Mouse (Mus musculus) CH12.LX (cell line): Measurements from ENCODE around the gene E2f2. TPM values are rescaled to one million over a fixed set of nuclear protein-coding genes. Genes with fewer than 3 reads are reported as not detected.

Source experiments
- DNase-seq: peaks from one replicate; pipeline ENCODE4 v3.0.0-alpha.2; 2013; ENCODE audit errors: extremely low read depth
- H3K27ac ChIP-seq: 2 replicates; pipeline ENCODE4 v1.5.1; 2012; ENCODE audit warnings: low read depth, mild to moderate bottlenecking, control low read depth, moderate library complexity; ENCODE audit not compliant: insufficient read depth
- H3K27me3 ChIP-seq: replicated peaks from 2 replicates; pipeline ENCODE3; 2012; ENCODE audit warnings: inconsistent platforms
- H3K36me3 ChIP-seq, 2 experiments: replicated peaks in 1 of 2; 2 replicates each; pipeline versions ENCODE3 to v1.6.1; 2012; ENCODE audit warnings: inconsistent platforms in 1 of 2, low read length in 1 of 2, mild to moderate bottlenecking in 1 of 2, mixed read lengths in 1 of 2, moderate library complexity in 1 of 2; ENCODE audit not compliant: control insufficient read depth in 1 of 2, insufficient read depth in 1 of 2
- H3K4me1 ChIP-seq, 2 experiments: 2 replicates each; pipeline ENCODE4 v1.6.1; 2012; ENCODE audit warnings: inconsistent platforms in 1 of 2, moderate library complexity in 1 of 2; ENCODE audit not compliant: insufficient read depth in 2 of 2, control insufficient read depth in 1 of 2
- H3K4me2 ChIP-seq: 2 replicates; pipeline ENCODE4 v1.6.1; 2012; ENCODE audit warnings: low read depth, mild to moderate bottlenecking, control low read depth; ENCODE audit not compliant: poor library complexity, insufficient read depth, severe bottlenecking
- H3K4me3 ChIP-seq, 3 experiments: fragments of 150-350 bp in 1 of 3; sonication (generic) in 1 of 3; replicated peaks in 1 of 3; 2 replicates each; pipeline versions ENCODE3 to v1.5.1; 2011 to 2012; ENCODE audit warnings: low read depth in 2 of 3, low read length in 2 of 3, mild to moderate bottlenecking in 2 of 3, moderate library complexity in 2 of 3, control low read depth in 1 of 3, improper control_type of control experiment in 1 of 3, inconsistent platforms in 1 of 3, mixed read lengths in 1 of 3; ENCODE audit not compliant: poor library complexity in 1 of 3
- H3K79me2 ChIP-seq: replicated peaks from 2 replicates; pipeline ENCODE4 v1.6.1; 2012; ENCODE audit warnings: mild to moderate bottlenecking, moderate library complexity; ENCODE audit not compliant: control insufficient read depth, poor library complexity, insufficient read depth, severe bottlenecking; ENCODE audit errors: extremely low read depth
- H3K9ac ChIP-seq: 2 replicates; pipeline ENCODE4 v1.6.1; 2012; ENCODE audit warnings: low read depth, mild to moderate bottlenecking, control low read depth, moderate library complexity; ENCODE audit not compliant: insufficient read depth
- H3K9me3 ChIP-seq: replicated peaks from 2 replicates; pipeline ENCODE3; 2012; ENCODE audit warnings: low read length, inconsistent platforms, mixed read lengths
- CHD2 ChIP-seq: IDR thresholded peaks from 2 replicates; pipeline ENCODE4 v1.6.1; 2011; ENCODE audit warnings: low read length, improper control_type of control experiment
- ETS1 ChIP-seq: conservative IDR thresholded peaks from 2 replicates; pipeline ENCODE4 v1.6.1; 2012; ENCODE audit warnings: low read depth, mild to moderate bottlenecking, inconsistent platforms, low read length, improper control_type of control experiment, moderate library complexity
- GABPA ChIP-seq: IDR thresholded peaks from 2 replicates; pipeline ENCODE4 v1.6.1; 2012; ENCODE audit warnings: low read depth, low read length, improper control_type of control experiment, inconsistent platforms; ENCODE audit not compliant: insufficient replicate concordance
- IRF4 ChIP-seq: IDR thresholded peaks from 2 replicates; pipeline ENCODE4 v1.6.1; 2014; ENCODE audit warnings: low read depth, mild to moderate bottlenecking, inconsistent platforms, low read length, improper control_type of control experiment
- MAFK ChIP-seq: IDR thresholded peaks from 2 replicates; pipeline ENCODE4 v1.6.1; 2011; ENCODE audit warnings: low read length, improper control_type of control experiment; ENCODE audit not compliant: insufficient replicate concordance
- MAZ ChIP-seq: IDR thresholded peaks from 2 replicates; pipeline ENCODE4 v1.6.1; 2012; ENCODE audit warnings: low read depth, mild to moderate bottlenecking, inconsistent platforms, low read length, improper control_type of control experiment, moderate library complexity
- MEF2A ChIP-seq: IDR thresholded peaks from 2 replicates; pipeline ENCODE4 v1.6.1; 2014; ENCODE audit warnings: low read depth, mild to moderate bottlenecking, inconsistent platforms, low read length, improper control_type of control experiment, borderline replicate concordance
- MXI1 ChIP-seq: IDR thresholded peaks from 2 replicates; pipeline ENCODE4 v1.6.1; 2011; ENCODE audit warnings: mild to moderate bottlenecking, low read depth, low read length, improper control_type of control experiment
- PAX5 ChIP-seq: IDR thresholded peaks from 2 replicates; pipeline ENCODE4 v1.6.1; 2012; ENCODE audit warnings: low read length, inconsistent platforms, mixed read lengths
- POLR2AphosphoS2 ChIP-seq: IDR thresholded peaks from 2 replicates; pipeline ENCODE4 v1.6.1; 2011; ENCODE audit warnings: low read depth, low read length, improper control_type of control experiment
- RAD21 ChIP-seq: IDR thresholded peaks from 2 replicates; pipeline ENCODE4 v1.6.1; 2011; ENCODE audit warnings: low read depth, mild to moderate bottlenecking, low read length, improper control_type of control experiment, moderate library complexity
- SMC3 ChIP-seq: IDR thresholded peaks from 2 replicates; pipeline ENCODE4 v1.6.1; 2011; ENCODE audit warnings: low read depth, low read length, improper control_type of control experiment
- TBP ChIP-seq: conservative IDR thresholded peaks from 2 replicates; pipeline ENCODE4 v1.6.1; 2011; ENCODE audit warnings: low read depth, low read length, improper control_type of control experiment
- USF1 ChIP-seq: IDR thresholded peaks from 2 replicates; pipeline ENCODE4 v1.6.1; 2014; ENCODE audit warnings: low read depth, mild to moderate bottlenecking, inconsistent platforms, low read length, improper control_type of control experiment
- ZMIZ1 ChIP-seq: IDR thresholded peaks from 2 replicates; pipeline ENCODE4 v1.6.1; 2012; ENCODE audit warnings: low read depth, mild to moderate bottlenecking, inconsistent platforms, low read length, improper control_type of control experiment
- ZNF384 ChIP-seq: IDR thresholded peaks from 2 replicates; pipeline ENCODE4 v1.6.1; 2012; ENCODE audit warnings: low read depth, low read length, improper control_type of control experiment, inconsistent platforms
- dilution Hi-C: fragments of 300-500 bp; cut with MboI; formaldehyde crosslinking; loops from 2 replicates; pipeline ENCODE4 v1.14.3; 2020; ENCODE audit warnings: low sequenced_read_pairs; ENCODE audit not compliant: extremely low pct_unique_long_range_greater_than_20kb, extremely low pct_ligation_motif_present
- in situ Hi-C: fragments of 300-500 bp; cut with MboI; formaldehyde crosslinking; loops from 3 replicates; pipeline ENCODE4 v1.14.3; 2019; ENCODE audit warnings: low sequenced_read_pairs, low pct_ligation_motif_present, low pct_unique_long_range_greater_than_20kb, mixed read lengths
- polyA plus RNA-seq: library from polyadenylated mRNA; unstranded; fragments of >175 nt; gene quantifications from 2 replicates; pipeline ENCODE4 v1.2.1, GENCODE M21; 2012; ENCODE audit warnings: low read depth; ENCODE audit not compliant: insufficient read length
- total RNA-seq, 2 experiments: library from RNA; depleted of rRNA; stranded (reverse); fragments of 300-350 nt in 1 of 2; fragments of >200 nt in 1 of 2; gene quantifications; 2 replicates each; pipeline ENCODE4 v1.2.3; 2012 to 2014

E2f2 gene
- total and polyA plus RNA-seq, 3 experiments, result 3.9 to 7.2 (median 4.4) TPM

GRCm38 (mm10) chr4:136124581-136124980, 47.6 kb upstream of the E2f2 start:
- Histone ChIP-seq H3K36me3 (no peaks in the 10 kb centered on the region), H3K4me3 (peak overlapping the region in 1 of 3 experiments; percentile 56), H3K4me1 (peaks cover 48 to 84% of the 10 kb centered on the region in 2 experiments), H3K27ac (peak overlapping the region; percentile 81; the same call in 1 of the 2 replicates), H3K9me3 (peaks cover 3% of the 10 kb centered on the region), H3K9ac (no peak overlapping the region), H3K4me2 (no peak overlapping the region), H3K27me3 (peaks cover 2% of the 10 kb centered on the region), H3K79me2 (no peaks in the 10 kb centered on the region)
- no peak for DNase-seq
- dilution Hi-C loops, result no loop called here
- in situ Hi-C loops, result no loop called here
- TF ChIP-seq TBP (no peak), USF1 (no peak)
- TF ChIP-seq, all 38 proteins: peak for 0

- H3K79me2 ChIP-seq, result no peaks in the 10 kb centered on the region
- H3K9ac ChIP-seq, result no peak overlapping the region
- dilution Hi-C loops, result no loop called here
- H3K36me3 ChIP-seq, result no peaks in the 10 kb centered on the region
- peaks cover 41 to 75% of the 10 kb centered on the region in 2 experiments for H3K4me1 ChIP-seq
- in situ Hi-C loops, result no loop called here
- H3K4me2 ChIP-seq, result no peak overlapping the region
- H3K27me3 ChIP-seq, result peaks cover 7% of the 10 kb centered on the region
- H3K27ac ChIP-seq, result no peak overlapping the region
- no peak overlapping the region for H3K4me3 ChIP-seq
- TF ChIP-seq MXI1, result no peak
- no peak for TF ChIP-seq RAD21
- TF ChIP-seq MAZ, result no peak
- TF ChIP-seq USF1, result no peak
- no peak for TF ChIP-seq TBP
- TF ChIP-seq GABPA, result no peak
- TF ChIP-seq ETS1, result no peak
- TF ChIP-seq ZMIZ1, result no peak
- TF ChIP-seq MAFK, result no peak
- TF ChIP-seq ZNF384, result no peak
- TF ChIP-seq SMC3, result no peak
- TF ChIP-seq MEF2A, result no peak
- TF ChIP-seq CHD2, result no peak
- no peak for TF ChIP-seq IRF4
- no peak for TF ChIP-seq PAX5
- TF ChIP-seq POLR2AphosphoS2, result no peak
- peaks cover 10% of the 10 kb centered on the region for H3K9me3 ChIP-seq
- no peak for DNase-seq
Measured at GRCm38 (mm10) chr4:136125458-136125857, 46.7 kb upstream of the E2f2 start.
